Mouse (Mus musculus) heart, embryonic 14.5 days (tissue): ENCODE measurements around the gene Gramd4. TPM values are rescaled to one million over a fixed set of nuclear protein-coding genes. Genes with fewer than 3 reads are reported as not detected.

Experiments used
- ATAC-seq: fragments of 200-750 bp; cut with Nextera tagmentation; 2 replicates; pipeline ENCODE4 v1.8.0; 2017; ENCODE audit warnings: low read depth, moderate TSS enrichment; ENCODE audit not compliant: insufficient number of reproducible peaks, insufficient read depth, low FRiP score
- H3K27ac ChIP-seq, 2 experiments: fragments of 200-500 bp in 1 of 2; fragments of 300-500 bp in 1 of 2; sonication (generic) in 1 of 2; replicated peaks in 1 of 2; 2 replicates each; pipeline ENCODE4 v1.5.1; 2012 to 2014; ENCODE audit warnings: low read depth in 2 of 2, low read length in 2 of 2, control low read depth in 1 of 2, mild to moderate bottlenecking in 1 of 2, mixed read lengths in 1 of 2; ENCODE audit not compliant: control insufficient read depth in 1 of 2, insufficient read depth in 1 of 2
- H3K27me3 ChIP-seq: fragments of 300-500 bp; sonication (generic); 2 replicates; pipeline ENCODE4 v1.6.1; 2014; ENCODE audit warnings: mild to moderate bottlenecking, low read length, control low read depth; ENCODE audit not compliant: control insufficient read depth, insufficient read depth
- H3K36me3 ChIP-seq: fragments of 300-500 bp; sonication (generic); 2 replicates; pipeline ENCODE4 v1.6.1; 2014; ENCODE audit warnings: mild to moderate bottlenecking, control low read depth, low read length, mixed read lengths; ENCODE audit not compliant: control insufficient read depth, insufficient read depth
- H3K4me1 ChIP-seq, 2 experiments: fragments of 200-500 bp in 1 of 2; fragments of 300-500 bp in 1 of 2; sonication (generic) in 1 of 2; 2 replicates each; pipeline ENCODE4 v1.6.1; 2012 to 2014; ENCODE audit warnings: low read length in 2 of 2, control low read depth in 1 of 2, mixed read lengths in 1 of 2; ENCODE audit not compliant: control insufficient read depth in 2 of 2, insufficient read depth in 2 of 2
- H3K4me2 ChIP-seq: fragments of 300-500 bp; sonication (generic); 2 replicates; pipeline ENCODE4 v1.6.1; 2014; ENCODE audit warnings: mild to moderate bottlenecking, low read length
- H3K4me3 ChIP-seq, 2 experiments: fragments of 200-500 bp in 1 of 2; fragments of 300-500 bp in 1 of 2; sonication (generic) in 1 of 2; 2 replicates each; pipeline ENCODE4 v1.5.1; 2012 to 2014; ENCODE audit warnings: low read length in 2 of 2, mild to moderate bottlenecking in 2 of 2, control low read depth in 1 of 2, low read depth in 1 of 2, moderate library complexity in 1 of 2; ENCODE audit not compliant: control insufficient read depth in 1 of 2, insufficient read depth in 1 of 2
- H3K9ac ChIP-seq: fragments of 300-500 bp; sonication (generic); 2 replicates; pipeline ENCODE4 v1.6.1; 2014; ENCODE audit warnings: mild to moderate bottlenecking, low read length
- H3K9me3 ChIP-seq: fragments of 300-500 bp; sonication (generic); 2 replicates; pipeline ENCODE4 v1.6.1; 2016; ENCODE audit warnings: low read length, control low read depth; ENCODE audit not compliant: control insufficient read depth
- WGBS: fragments of 180-500 bp; shearing (Covaris S2); extraction: QIAGEN DNeasy Blood & Tissue Kit; methylation state at CpG from one replicate; pipeline ENCODE4 v1.1.7; 2014; 5-methylcytosine and 5-hydroxymethylcytosine counted together
- polyA plus RNA-seq: library from polyadenylated mRNA; unstranded; fragments of >200 nt; fragmentation: Nextera tagmentation; extraction: Ambion mirVana; gene quantifications from 2 replicates; pipeline ENCODE4 v1.2.1, GENCODE M21; 2014

Gene Gramd4
- polyA plus RNA-seq, 1 experiment from 2014 or later: 10.9 TPM

GRCm38 (mm10) chr15:86110361-86111103, 53.0 kb downstream of the Gramd4 start:
- no peak overlapping the region for H3K4me3 ChIP-seq
- no peak for ATAC-seq

GRCm38 (mm10) chr15:86112707-86113341, 55.3 kb downstream of the Gramd4 start:
- H3K9ac ChIP-seq: no peak overlapping the region; the same call in 1 of the 2 replicates
- 14% methylated on average over 10 of the region's 10 CpGs for WGBS
- no peaks in the 10 kb centered on the region for H3K27me3 ChIP-seq
- ATAC-seq: no peak
- H3K4me3 ChIP-seq: no peak overlapping the region
- H3K4me2 ChIP-seq: 0 out of 2 replicates have a peak overlapping the region, but pooled peaks have one; percentile 7
- H3K27ac ChIP-seq: peak overlapping the region; percentile 49 to 60
- H3K9me3 ChIP-seq: no peaks in the 10 kb centered on the region
- H3K36me3 ChIP-seq: no peaks in the 10 kb centered on the region
- H3K4me1 ChIP-seq: peaks cover 62 to 83% of the 10 kb centered on the region in 2 experiments

More at GRCm38 (mm10) chr15:86110361-86111103, 53.0 kb downstream of the Gramd4 start:
- Histone ChIP-seq H3K27ac (peak overlapping the region; percentile 87 to 98), H3K27me3 (no peaks in the 10 kb centered on the region), H3K36me3 (no peaks in the 10 kb centered on the region), H3K4me1 (peaks cover 60 to 83% of the 10 kb centered on the region in 2 experiments), H3K9me3 (no peaks in the 10 kb centered on the region), H3K4me2 (peak overlapping the region; percentile 58), H3K9ac (peak overlapping the region; percentile 63)
- WGBS: 78% methylated on average over 10 of the region's 10 CpGs

GRCm38 (mm10) chr15:86113342-86113710, 55.8 kb downstream of the Gramd4 start:
- Histone ChIP-seq H3K36me3 (peaks cover 2% of the 10 kb centered on the region; the same call in 1 of the 2 replicates), H3K4me3 (no peak overlapping the region), H3K9me3 (no peaks in the 10 kb centered on the region), H3K4me1 (peaks cover 60 to 81% of the 10 kb centered on the region in 2 experiments), H3K27ac (peak overlapping the region; percentile 49 to 60), H3K4me2 (0 out of 2 replicates have a peak overlapping the region, but pooled peaks have one; percentile 7), H3K9ac (no peak overlapping the region; the same call in 1 of the 2 replicates), H3K27me3 (no peaks in the 10 kb centered on the region)
- no peak for ATAC-seq
- WGBS: 20% methylated on average over 9 of the region's 9 CpGs

GRCm38 (mm10) chr15:86116421-86116820, 58.9 kb downstream of the Gramd4 start:
- Histone ChIP-seq H3K27me3 (no peaks in the 10 kb centered on the region), H3K36me3 (peaks cover 33% of the 10 kb centered on the region), H3K4me2 (no peak overlapping the region), H3K9ac (peak overlapping the region; percentile 42), H3K4me3 (no peak overlapping the region), H3K9me3 (no peaks in the 10 kb centered on the region), H3K27ac (peak overlapping the region; percentile 23 to 44; a peak in 2 of 4 replicates), H3K4me1 (peaks cover 35 to 53% of the 10 kb centered on the region in 2 experiments)
- 19% methylated on average over 5 of the region's 5 CpGs for WGBS
- ATAC-seq: no peak

GRCm38 (mm10) chr15:86117115-86118100, 59.9 kb downstream of the Gramd4 start:
- no peak for ATAC-seq
- Histone ChIP-seq H3K27ac (peak overlapping the region in 1 of 2 experiments; percentile 44; a peak in 1 of 4 replicates), H3K4me3 (no peak overlapping the region), H3K4me2 (no peak overlapping the region), H3K27me3 (no peaks in the 10 kb centered on the region), H3K9me3 (no peaks in the 10 kb centered on the region), H3K9ac (no peak overlapping the region), H3K4me1 (peaks cover 34 to 47% of the 10 kb centered on the region in 2 experiments), H3K36me3 (peaks cover 43% of the 10 kb centered on the region)
- 56% methylated on average over 14 of the region's 15 CpGs for WGBS

- peaks cover 20 to 29% of the 10 kb centered on the region in 2 experiments for H3K4me1 ChIP-seq
- H3K36me3 ChIP-seq: peaks cover 60% of the 10 kb centered on the region
- H3K27me3 ChIP-seq: no peaks in the 10 kb centered on the region
- ATAC-seq: no peak
- no peak overlapping the region for H3K4me2 ChIP-seq
- no peak overlapping the region for H3K27ac ChIP-seq
- 90% methylated on average over 7 of the region's 7 CpGs for WGBS
- no peak overlapping the region for H3K4me3 ChIP-seq
- H3K9ac ChIP-seq: no peak overlapping the region
- H3K9me3 ChIP-seq: no peaks in the 10 kb centered on the region
Measured at GRCm38 (mm10) chr15:86119186-86119585, 61.7 kb downstream of the Gramd4 start.
